Mouse (Mus musculus): ENCODE measurements around the gene Gm48551.
A peak's percentile ranks its signal among the peaks of the same experiment; 100 is the strongest.

DNA sequence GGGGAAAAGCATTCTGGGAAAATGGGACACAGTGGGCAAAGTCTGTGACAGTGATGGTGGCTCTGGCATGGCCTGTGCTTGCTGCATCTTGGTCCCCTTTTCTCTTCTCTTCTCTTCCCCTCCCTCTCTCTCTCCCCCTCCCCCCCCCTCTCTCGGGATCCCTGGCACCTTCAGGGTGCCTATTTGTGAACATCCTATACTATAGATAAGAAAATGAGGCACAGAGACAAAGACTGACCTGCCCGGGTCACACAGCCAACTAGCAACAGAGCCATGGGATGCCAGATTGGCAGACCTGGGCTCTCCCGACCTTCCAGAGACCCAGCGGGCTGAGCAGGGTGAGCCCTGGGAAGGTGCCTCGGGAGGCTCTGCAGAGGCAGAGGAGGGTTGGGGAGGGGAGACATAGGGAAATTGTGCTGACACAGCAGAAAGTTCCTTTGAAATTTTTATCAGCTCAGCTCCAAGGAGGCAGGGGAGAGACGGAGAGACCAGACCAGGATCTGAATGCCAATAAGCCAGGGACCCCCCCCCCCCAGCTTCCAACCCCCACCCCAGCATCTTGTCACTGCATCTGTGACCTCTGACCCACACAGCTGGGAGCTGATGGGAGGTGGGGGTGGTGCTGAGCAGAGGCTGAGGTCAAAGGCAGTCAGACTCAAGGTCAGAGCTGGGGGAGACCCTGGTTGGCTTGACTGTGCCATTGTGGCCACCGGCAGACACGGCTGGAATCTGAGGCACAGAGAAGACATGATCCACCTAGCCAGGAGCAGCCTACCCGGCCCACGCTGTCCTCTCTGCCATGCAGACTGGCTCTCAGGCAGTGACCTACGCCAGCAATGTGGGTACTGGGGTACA lies 34.2 kb downstream of the Gm48551 start:
- TF ChIP-seq ZC3H11A (IDR thresholded peaks at IDR 0.05; ENCODE audit: borderline replicate concordance, low read depth, low read length) (no peak), ZNF384 (IDR thresholded peaks at IDR 0.05; ENCODE audit: low read depth, low read length) (no peak), CHD2 (IDR thresholded peaks at IDR 0.05; ENCODE audit: low read depth, low read length) (no peak), HCFC1 (IDR thresholded peaks at IDR 0.05; ENCODE audit: borderline replicate concordance, insufficient read depth, low read length) (no peak), MAFK (IDR thresholded peaks at IDR 0.05; ENCODE audit: insufficient read depth, low read depth, low read length) (peak; percentile 99)
